29 mouse cellular contexts compared by ENCODE assay signal in genomic region chr19:37526768-37527167, GRCm38 (mm10). TPM values are rescaled to one million over a fixed set of nuclear protein-coding genes. Genes with fewer than 3 reads are reported as not detected.
DNase-seq lines count a peak whose midpoint lies in the region; ATAC-seq and TF ChIP-seq lines count a peak whose summit lies in the region.
"Had no signal": no experiment of that assay in that cellular context is flagged by ENCODE, and none has a peak within 500 bp of the region (broad histone marks: within the 10 kb centered on the region; RNA-seq: fewer than 3 reads in every experiment).

No protein-coding gene starts in this region.

- no peak for TF ChIP-seq CTCF in G1E (IDR thresholded peaks at IDR 0.05; ENCODE audit: low read depth, low read length)

- H3K4me3 ChIP-seq in heart, embryonic 10.5 days, result no peak overlapping the region
- peak overlapping the region; percentile 45; the same call in 1 of the 2 replicates for H3K4me3 ChIP-seq in G1E (ENCODE audit: low read depth, low read length)
- no peak overlapping the region for H3K4me3 ChIP-seq in midbrain, embryonic 10.5 days
- H3K4me3 ChIP-seq: forebrain, embryonic 13.5 days; heart, embryonic 15.5 days; kidney, embryonic 15.5 days; limb, embryonic 10.5 days; limb, embryonic 15.5 days; megakaryocyte, embryonic 14.5 days; midbrain, embryonic 13.5 days had no signal

- DNase-seq in heart, embryonic 10.5 days (ENCODE audit: low spot score), result peak; percentile 69
- no peak for DNase-seq in heart, postnatal 4 days
- peak; percentile 57 for DNase-seq in CD4-positive helper T cell, adult 2 months (ENCODE audit: low read depth, low spot score)
- no peak for DNase-seq in G1E (ENCODE audit: low spot score)
- DNase-seq in cerebellum, adult 9-11 months, result no peak
- no peak for DNase-seq in kidney, postnatal 4 days
- DNase-seq in midbrain, embryonic 10.5 days (ENCODE audit: low spot score), result no peak
- DNase-seq: adrenal gland, adult 8-10 months; cerebellum, adult 8-10 months; cerebellum, postnatal 36 days; gastrocnemius, postnatal 25 days; kidney, adult 18-20 months; kidney, postnatal 25 days; lung, adult 18-20 months; lung, postnatal 4 days; right cerebral cortex, postnatal 25 days; thymus, adult 18-20 months; thymus, postnatal 36 days had no signal

- no peak overlapping the region for H3K27ac ChIP-seq in heart, embryonic 10.5 days
- no peak overlapping the region for H3K27ac ChIP-seq in midbrain, embryonic 10.5 days (replicated peaks)
- H3K27ac ChIP-seq: forebrain, embryonic 13.5 days; heart, embryonic 15.5 days; hindbrain, embryonic 14.5 days; kidney, embryonic 15.5 days; limb, embryonic 10.5 days; limb, embryonic 15.5 days; midbrain, embryonic 13.5 days; stomach, postnatal 0 days had no signal

- no peak for ATAC-seq in G1E (ENCODE audit: extremely low read depth, insufficient number of reproducible peaks, low FRiP score, poor library complexity, severe bottlenecking)
- peak; percentile 45 for ATAC-seq in inflammation-experienced regulatory T-cells, adult 6 months
- ATAC-seq: forebrain, embryonic 13.5 days; lung, postnatal 0 days; midbrain, embryonic 13.5 days had no signal

- no peaks in the 10 kb centered on the region for H3K9me3 ChIP-seq in heart, embryonic 10.5 days
- no peaks in the 10 kb centered on the region for H3K9me3 ChIP-seq in G1E (replicated peaks)
- no peaks in the 10 kb centered on the region for H3K9me3 ChIP-seq in midbrain, embryonic 10.5 days (replicated peaks)
- H3K9me3 ChIP-seq: forebrain, embryonic 13.5 days; heart, embryonic 15.5 days; kidney, embryonic 15.5 days; limb, embryonic 10.5 days; limb, embryonic 15.5 days; megakaryocyte, embryonic 14.5 days; midbrain, embryonic 13.5 days had no signal

- 0 out of 2 replicates have a peak, but pooled peaks cover 3% of the 10 kb centered on the region for H3K4me1 ChIP-seq in heart, embryonic 10.5 days
- peaks cover 83% of the 10 kb centered on the region for H3K4me1 ChIP-seq in G1E (ENCODE audit: insufficient read depth, low read depth, low read length)
- peaks cover 4% of the 10 kb centered on the region; the same call in 1 of the 2 replicates for H3K4me1 ChIP-seq in midbrain, embryonic 10.5 days
- H3K4me1 ChIP-seq: forebrain, embryonic 13.5 days; heart, embryonic 15.5 days; kidney, embryonic 15.5 days; limb, embryonic 10.5 days; limb, embryonic 15.5 days; midbrain, embryonic 13.5 days had no signal

- H3K36me3 ChIP-seq in heart, embryonic 10.5 days, result no peaks in the 10 kb centered on the region
- H3K36me3 ChIP-seq in G1E (replicated peaks), result peaks cover 7% of the 10 kb centered on the region
- H3K36me3 ChIP-seq in midbrain, embryonic 10.5 days, result no peaks in the 10 kb centered on the region
- H3K36me3 ChIP-seq: heart, embryonic 15.5 days; kidney, embryonic 15.5 days; limb, embryonic 10.5 days; limb, embryonic 15.5 days; midbrain, embryonic 13.5 days had no signal

- 15% methylated on average over 8 of the region's 8 CpGs for WGBS in heart, embryonic 10.5 days
- WGBS in midbrain, embryonic 10.5 days, result 28% methylated on average over 8 of the region's 8 CpGs

- H3K27me3 ChIP-seq in heart, embryonic 10.5 days (ENCODE audit: insufficient read depth, poor library complexity, severe bottlenecking), result 0 out of 2 replicates have a peak, but pooled peaks cover 4% of the 10 kb centered on the region
- H3K27me3 ChIP-seq in G1E (ENCODE audit: insufficient read depth, low read length), result no peaks in the 10 kb centered on the region
- H3K27me3 ChIP-seq in midbrain, embryonic 10.5 days (ENCODE audit: low read depth, poor library complexity, severe bottlenecking), result peaks cover 14% of the 10 kb centered on the region
- H3K27me3 ChIP-seq: forebrain, embryonic 13.5 days; heart, embryonic 15.5 days; kidney, embryonic 15.5 days; limb, embryonic 15.5 days; megakaryocyte, embryonic 14.5 days had no signal

RNA-seq across cellular contexts. Expression of gene Exoc6, which starts 23.4 kb away (rescaled TPM):
- polyA plus RNA-seq in heart, embryonic 10.5 days (2016; fragmentation: Nextera tagmentation; extraction: Ambion mirVana), result 18.0 and 25.3 TPM in 2 replicates
- 10 to 100 TPM; 27.6 to 28.3 TPM for total RNA-seq in heart, postnatal 4 days (2021)
- total RNA-seq in G1E (2014; fragmentation: Nextera tagmentation) (90.4 and 92.8 TPM in 2 replicates), G1E (2017) (100 and 117 TPM in 2 replicates)
- polyA plus RNA-seq in G1E (2012), result 25.6 and 26.0 TPM in 2 replicates
- polyA plus RNA-seq in inflammation-experienced regulatory T-cells, adult 6 months (2017; shearing (Covaris generic)), result 10 to 100 TPM; 33.8 to 49.4 (median 36.4) TPM
- polyA plus RNA-seq in midbrain, embryonic 10.5 days (2016; fragmentation: Nextera tagmentation; extraction: Ambion mirVana), result 7.6 and 7.9 TPM in 2 replicates

Comparison
In these comparisons a context has a peak if more than half of its experiments do, and no peak if none do; other contexts are left out.
1. DNase-seq: peak in heart, embryonic 10.5 days (single experiment) and CD4-positive helper T cell, adult 2 months (single experiment); none in heart, postnatal 4 days (single experiment), G1E (single experiment), cerebellum, adult 9-11 months (single experiment), kidney, postnatal 4 days (0 of 2) and midbrain, embryonic 10.5 days (single experiment).